Comparison of ENCODE assay signal across 11 mouse cellular contexts in genomic region chr6:136475171-136475860, GRCm38 (mm10). TPM values are rescaled to one million over a fixed set of nuclear protein-coding genes. Genes with fewer than 3 reads are reported as not detected.
DNase-seq lines count a peak whose midpoint lies in the region; ATAC-seq and TF ChIP-seq lines count a peak whose summit lies in the region.
"Had no signal": no experiment of that assay in that cellular context is flagged by ENCODE, and none has a peak within 500 bp of the region (broad histone marks: within the 10 kb centered on the region; RNA-seq: fewer than 3 reads in every experiment).

No protein-coding gene starts in this region.

- H3K4me2 ChIP-seq in kidney, embryonic 15.5 days: peak overlapping the region; percentile 23; the same call in 1 of the 2 replicates
- H3K4me2 ChIP-seq in hindbrain, postnatal 0 days (ENCODE audit: low read depth, low read length): no peak overlapping the region

- no peak overlapping the region for H3K4me3 ChIP-seq in kidney, embryonic 15.5 days (replicated peaks)
- H3K4me3 ChIP-seq in hindbrain, postnatal 0 days (ENCODE audit: low read length): no peak overlapping the region

- peak overlapping the region; percentile 58 for H3K27ac ChIP-seq in kidney, embryonic 15.5 days
- no peak overlapping the region for H3K27ac ChIP-seq in hindbrain, postnatal 0 days

- ATAC-seq in kidney, embryonic 15.5 days (replicated peaks; ENCODE audit: low FRiP score): peak; percentile 47; the same call in 1 of the 2 replicates
- ATAC-seq in hindbrain, postnatal 0 days: no peak

- TF ChIP-seq CTCF in hindbrain, postnatal 0 days (IDR thresholded peaks at IDR 0.05; ENCODE audit: low read depth): no peak

- H3K9ac ChIP-seq in kidney, embryonic 15.5 days: no peak overlapping the region
- H3K9ac ChIP-seq in hindbrain, postnatal 0 days (replicated peaks; ENCODE audit: low read length): no peak overlapping the region

- H3K4me1 ChIP-seq in kidney, embryonic 15.5 days: peaks cover 34% of the 10 kb centered on the region
- H3K4me1 ChIP-seq in hindbrain, postnatal 0 days (ENCODE audit: insufficient read depth, low read length): peaks cover 8% of the 10 kb centered on the region; the same call in 1 of the 2 replicates

- no peaks in the 10 kb centered on the region for H3K36me3 ChIP-seq in kidney, embryonic 15.5 days
- no peaks in the 10 kb centered on the region for H3K36me3 ChIP-seq in hindbrain, postnatal 0 days (ENCODE audit: insufficient read depth, low read length)

- DNase-seq in kidney, postnatal 10 days: no peak
- DNase-seq in 416B (ENCODE audit: low read depth): peak; percentile 70
- peak; percentile 41 for DNase-seq in Muller cell, postnatal 12 days (ENCODE audit: inconsistent ontology term)
- DNase-seq in hindbrain, postnatal 0 days (ENCODE audit: low spot score): peak; percentile 43
- DNase-seq in cerebellum, adult 11 months: no peak
- DNase-seq in heart, adult 18-20 months: no peak
- no peak for DNase-seq in gastrocnemius, postnatal 36 days
- DNase-seq: right cerebral cortex, postnatal 14 days had no signal

- intact Hi-C loops in gastrocnemius, postnatal 36 days (cut with DNase I): no loop called here

- H3K9me3 ChIP-seq in kidney, embryonic 15.5 days (replicated peaks): no peaks in the 10 kb centered on the region
- no peaks in the 10 kb centered on the region for H3K9me3 ChIP-seq in hindbrain, postnatal 0 days (ENCODE audit: low read length)

- WGBS in kidney, embryonic 15.5 days: 25% methylated on average over 6 of the region's 6 CpGs
- WGBS in hindbrain, postnatal 0 days: 17% methylated on average over 6 of the region's 6 CpGs

- H3K27me3 ChIP-seq in kidney, embryonic 15.5 days: no peaks in the 10 kb centered on the region
- no peaks in the 10 kb centered on the region for H3K27me3 ChIP-seq in hindbrain, postnatal 0 days (ENCODE audit: insufficient read depth, low read length)

RNA-seq across cellular contexts. Expression of gene Atf7ip, which starts 30.7 kb away (rescaled TPM):
- polyA plus RNA-seq in kidney, embryonic 15.5 days (2015; fragmentation: Nextera tagmentation; extraction: Ambion mirVana): 43.1 and 44.2 TPM in 2 replicates
- 39.4 and 42.8 TPM in 2 replicates for total RNA-seq in hindbrain, postnatal 0 days (2014; rRNA removed)
- polyA plus RNA-seq in hindbrain, postnatal 0 days (2015; fragmentation: Nextera tagmentation; extraction: Ambion mirVana): 22.9 and 25.6 TPM in 2 replicates
- 10 to 100 TPM; 59.7 to 88.7 TPM for total RNA-seq in heart, adult 18-20 months (2021)
- 10 to 100 TPM; 31.6 to 41.6 TPM for total RNA-seq in gastrocnemius, postnatal 36 days (2021)

RNA-seq across cellular contexts. Expression of gene E330021D16Rik, which starts 59.9 kb away (rescaled TPM):
- polyA plus RNA-seq in kidney, embryonic 15.5 days (2015; fragmentation: Nextera tagmentation; extraction: Ambion mirVana): 1.4 and 2.0 TPM in 2 replicates
- not detected in 2 replicates for total RNA-seq in hindbrain, postnatal 0 days (2014; rRNA removed)
- polyA plus RNA-seq in hindbrain, postnatal 0 days (2015; fragmentation: Nextera tagmentation; extraction: Ambion mirVana): not detected in 2 replicates
- not detected for total RNA-seq in heart, adult 18-20 months (2021)
- not detected for total RNA-seq in gastrocnemius, postnatal 36 days (2021)
- total RNA-seq: left cerebral cortex, postnatal 10 days had no signal
- polyA plus RNA-seq: heart, postnatal 0 days had no signal

Comparison
In these comparisons a context has a peak if more than half of its experiments do, and no peak if none do; other contexts are left out.
1. DNase-seq: peak in 416B (single experiment), Muller cell, postnatal 12 days (single experiment) and hindbrain, postnatal 0 days (single experiment); none in kidney, postnatal 10 days (single experiment), cerebellum, adult 11 months (single experiment), heart, adult 18-20 months (0 of 2) and gastrocnemius, postnatal 36 days (0 of 2).